14 mouse cellular contexts compared by ENCODE assay signal in genomic region chr12:85993790-85994360, GRCm38 (mm10).
"Had no signal": no experiment of that assay in that cellular context is flagged by ENCODE, and none has a peak within 500 bp of the region (broad histone marks: within the 10 kb centered on the region; RNA-seq: fewer than 3 reads in every experiment).

No protein-coding gene starts in this region.

- H3K27ac ChIP-seq: midbrain, embryonic 13.5 days; midbrain, embryonic 15.5 days; neural tube, embryonic 12.5 days had no signal

- H3K36me3 ChIP-seq: midbrain, embryonic 15.5 days; neural tube, embryonic 12.5 days had no signal

- DNase-seq: lung, adult 18-20 months; lung, embryonic 14.5 days; lung, postnatal 10 days; lung, postnatal 36 days; right cerebral cortex, postnatal 25 days; right cerebral cortex, postnatal 4 days; thymus, adult 18-20 months; thymus, postnatal 14 days; thymus, postnatal 36 days had no signal

- ATAC-seq: midbrain, embryonic 13.5 days; midbrain, embryonic 15.5 days had no signal

- H3K4me2 ChIP-seq: lung, embryonic 14.5 days; midbrain, embryonic 11.5 days; midbrain, embryonic 13.5 days; midbrain, embryonic 15.5 days; neural tube, embryonic 12.5 days had no signal

- H3K4me1 ChIP-seq: midbrain, embryonic 15.5 days; neural tube, embryonic 12.5 days had no signal

- H3K4me3 ChIP-seq: megakaryocyte, embryonic 14.5 days; midbrain, embryonic 13.5 days; midbrain, embryonic 15.5 days; neural tube, embryonic 12.5 days had no signal

- H3K9me3 ChIP-seq: megakaryocyte, embryonic 14.5 days; midbrain, embryonic 13.5 days; midbrain, embryonic 15.5 days; neural tube, embryonic 12.5 days had no signal

- H3K27me3 ChIP-seq: megakaryocyte, embryonic 14.5 days; midbrain, embryonic 13.5 days; midbrain, embryonic 15.5 days; neural tube, embryonic 12.5 days had no signal

- H3K9ac ChIP-seq: lung, embryonic 14.5 days; midbrain, embryonic 13.5 days; midbrain, embryonic 15.5 days; neural tube, embryonic 12.5 days had no signal
